ENCODE assay signal across 19 mouse cellular contexts in genomic region chr7:71249216-71249615, GRCm38 (mm10).
DNase-seq lines count a peak whose midpoint lies in the region; ATAC-seq and TF ChIP-seq lines count a peak whose summit lies in the region.
"Had no signal": no experiment of that assay in that cellular context is flagged by ENCODE, and none has a peak within 500 bp of the region (broad histone marks: within the 10 kb centered on the region; RNA-seq: fewer than 3 reads in every experiment).

No protein-coding gene starts in this region.

- H3K4me3 ChIP-seq in midbrain, embryonic 13.5 days (replicated peaks) = no peak overlapping the region
- H3K4me3 ChIP-seq in intestine, postnatal 0 days (ENCODE audit: low read depth, low read length) = no peak overlapping the region
- H3K4me3 ChIP-seq: intestine, embryonic 15.5 days; liver, embryonic 13.5 days; megakaryocyte, embryonic 14.5 days; neural tube, embryonic 13.5 days had no signal

- no peaks in the 10 kb centered on the region for H3K9me3 ChIP-seq in midbrain, embryonic 13.5 days
- no peaks in the 10 kb centered on the region for H3K9me3 ChIP-seq in intestine, postnatal 0 days (ENCODE audit: control insufficient read depth)
- H3K9me3 ChIP-seq: intestine, embryonic 15.5 days; liver, embryonic 13.5 days; megakaryocyte, embryonic 14.5 days; neural tube, embryonic 13.5 days had no signal

- ATAC-seq in midbrain, embryonic 13.5 days = no peak
- no peak for ATAC-seq in intestine, postnatal 0 days
- ATAC-seq: intestine, embryonic 15.5 days had no signal

- H3K36me3 ChIP-seq in midbrain, embryonic 13.5 days = no peaks in the 10 kb centered on the region
- no peaks in the 10 kb centered on the region for H3K36me3 ChIP-seq in intestine, postnatal 0 days (ENCODE audit: control insufficient read depth, insufficient read depth)
- H3K36me3 ChIP-seq: intestine, embryonic 15.5 days; liver, embryonic 13.5 days; neural tube, embryonic 13.5 days had no signal

- H3K4me2 ChIP-seq in midbrain, embryonic 13.5 days (replicated peaks) = no peak overlapping the region
- no peak overlapping the region for H3K4me2 ChIP-seq in intestine, postnatal 0 days (replicated peaks; ENCODE audit: low read depth)
- H3K4me2 ChIP-seq: heart, embryonic 11.5 days; hindbrain, embryonic 14.5 days; intestine, embryonic 15.5 days; liver, embryonic 13.5 days; neural tube, embryonic 13.5 days had no signal

- no peak for TF ChIP-seq CTCF in intestine, postnatal 0 days (IDR thresholded peaks at IDR 0.05; ENCODE audit: low read depth)

- H3K27ac ChIP-seq in midbrain, embryonic 13.5 days = no peak overlapping the region
- no peak overlapping the region for H3K27ac ChIP-seq in intestine, postnatal 0 days (ENCODE audit: low read depth, low read length)
- H3K27ac ChIP-seq: hindbrain, embryonic 14.5 days; intestine, embryonic 15.5 days; liver, embryonic 13.5 days; neural tube, embryonic 13.5 days had no signal

- no peaks in the 10 kb centered on the region for H3K27me3 ChIP-seq in midbrain, embryonic 13.5 days
- no peaks in the 10 kb centered on the region for H3K27me3 ChIP-seq in intestine, postnatal 0 days (replicated peaks; ENCODE audit: control insufficient read depth, insufficient read depth, low read length)
- H3K27me3 ChIP-seq: intestine, embryonic 15.5 days; liver, embryonic 13.5 days; megakaryocyte, embryonic 14.5 days; neural tube, embryonic 13.5 days had no signal

- no peaks in the 10 kb centered on the region for H3K4me1 ChIP-seq in midbrain, embryonic 13.5 days (replicated peaks)
- H3K4me1 ChIP-seq in intestine, postnatal 0 days (replicated peaks; ENCODE audit: control insufficient read depth, insufficient read depth, low read length) = no peaks in the 10 kb centered on the region
- H3K4me1 ChIP-seq: intestine, embryonic 15.5 days; liver, embryonic 13.5 days; neural tube, embryonic 13.5 days had no signal

- 73% methylated on average over 5 of the region's 5 CpGs for WGBS in midbrain, embryonic 13.5 days
- 61% methylated on average over 5 of the region's 5 CpGs for WGBS in intestine, postnatal 0 days

- no peak overlapping the region for H3K9ac ChIP-seq in midbrain, embryonic 13.5 days (replicated peaks)
- no peak overlapping the region for H3K9ac ChIP-seq in intestine, postnatal 0 days (ENCODE audit: low read depth, low read length)
- H3K9ac ChIP-seq: hindbrain, embryonic 14.5 days; intestine, embryonic 15.5 days; liver, embryonic 13.5 days; neural tube, embryonic 13.5 days had no signal

- peak; percentile 20 for DNase-seq in kidney, adult 11 months
- no peak for DNase-seq in kidney, adult 18-20 months
- peak; percentile 3 to 7 for DNase-seq in spleen, adult 18-20 months
- no peak for DNase-seq in spleen, postnatal 4 days (ENCODE audit: low spot score in 2 of 2)
- DNase-seq in kidney, postnatal 4 days = peak; percentile 56 to 67
- no peak for DNase-seq in yolk sac, embryonic 10.5 days (ENCODE audit: low spot score)
- DNase-seq: adrenal gland, adult 8-10 months; B cell, adult 2 months; cerebellum, adult 9-10 months; gastrocnemius, postnatal 14 days; heart, postnatal 14 days; liver, embryonic 13.5 days had no signal

Comparison
In these comparisons a context has a peak if more than half of its experiments do, and no peak if none do; other contexts are left out.
1. DNase-seq: peak in kidney, adult 11 months (single experiment), spleen, adult 18-20 months (2 of 2) and kidney, postnatal 4 days (2 of 2); none in kidney, adult 18-20 months (single experiment), spleen, postnatal 4 days (0 of 2) and yolk sac, embryonic 10.5 days (single experiment).